8 mouse cellular contexts compared by ENCODE assay signal in the genomic region with DNA sequence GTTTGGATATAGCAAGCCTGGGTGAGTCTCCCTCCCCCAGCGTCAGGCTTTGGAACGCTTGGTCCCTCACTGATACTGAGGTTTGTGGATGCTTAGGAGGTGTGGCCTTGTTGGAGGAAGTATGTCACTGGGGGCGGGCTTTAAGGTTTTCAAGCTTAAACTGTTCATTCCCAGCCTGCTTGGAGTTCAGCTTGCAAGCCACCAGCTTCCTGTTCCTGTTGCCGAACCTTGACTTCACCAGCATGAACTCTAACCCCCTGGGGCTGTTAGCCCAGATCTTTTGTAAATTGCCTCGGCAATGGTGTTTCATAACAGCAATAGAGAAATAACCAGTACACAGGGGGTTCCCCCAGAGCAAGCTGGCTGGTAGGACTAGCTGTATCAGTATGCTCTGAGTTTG.
A peak's percentile ranks its signal among the peaks of the same experiment; 100 is the strongest.
DNase-seq lines count a peak whose midpoint lies in the region; ATAC-seq and TF ChIP-seq lines count a peak whose summit lies in the region.

No protein-coding gene starts in this region.

- no peak overlapping the region for H3K4me3 ChIP-seq in midbrain, postnatal 0 days (ENCODE audit: low read depth, low read length)

- H3K27me3 ChIP-seq in midbrain, postnatal 0 days (ENCODE audit: insufficient read depth, low read length) = no peaks in the 10 kb centered on the region

- ATAC-seq in frontal cortex, adult (ENCODE audit: low TSS enrichment) = peak; percentile 78
- no peak; the same call in 1 of the 2 replicates for ATAC-seq in midbrain, postnatal 0 days (ENCODE audit: low FRiP score)

- TF ChIP-seq CTCF in midbrain, postnatal 0 days (IDR thresholded peaks at IDR 0.05) = no peak

- no peak overlapping the region for H3K27ac ChIP-seq in midbrain, postnatal 0 days (ENCODE audit: low read depth, low read length)

- H3K4me2 ChIP-seq in midbrain, postnatal 0 days (ENCODE audit: low read depth, low read length, poor library complexity, severe bottlenecking) = no peak overlapping the region

- H3K36me3 ChIP-seq in midbrain, postnatal 0 days (ENCODE audit: insufficient read depth, low read length) = no peaks in the 10 kb centered on the region

- no peak overlapping the region for H3K9ac ChIP-seq in midbrain, postnatal 0 days (replicated peaks; ENCODE audit: low read length, poor library complexity, severe bottlenecking)

- DNase-seq in frontal cortex, postnatal 14 days (ENCODE audit: low spot score in 2 of 2) = no peak
- peak; percentile 39 for DNase-seq in thymus, postnatal 4 days
- no peak for DNase-seq in thymus, adult 18-20 months
- DNase-seq in heart, postnatal 4 days = peak; percentile 29
- DNase-seq in midbrain, postnatal 0 days (ENCODE audit: low spot score) = peak; percentile 14
- no peak for DNase-seq in left cerebral cortex, adult 11 months (ENCODE audit: low spot score)
- DNase-seq in Muller cell, postnatal 12 days (ENCODE audit: inconsistent ontology term) = no peak

- 0 out of 2 replicates have a peak, but pooled peaks cover 3% of the 10 kb centered on the region for H3K4me1 ChIP-seq in midbrain, postnatal 0 days (ENCODE audit: insufficient read depth, low read length)

- WGBS in midbrain, postnatal 0 days = 66% methylated on average over 5 of the region's 5 CpGs

- H3K9me3 ChIP-seq in midbrain, postnatal 0 days (ENCODE audit: low read length) = no peaks in the 10 kb centered on the region

Comparison
In these comparisons a context has a peak if more than half of its experiments do, and no peak if none do; other contexts are left out.
1. DNase-seq: peak in thymus, postnatal 4 days (single experiment), heart, postnatal 4 days (single experiment) and midbrain, postnatal 0 days (single experiment); none in frontal cortex, postnatal 14 days (0 of 2), thymus, adult 18-20 months (0 of 2), left cerebral cortex, adult 11 months (single experiment) and Muller cell, postnatal 12 days (single experiment).